Mouse (Mus musculus) megakaryocyte, embryonic 14.5 days (primary cell): Measurements from ENCODE around the gene Mef2c.

Experiments used
- FLI1 ChIP-seq: IDR thresholded peaks from 2 replicates; pipeline ENCODE4 v1.6.1; 2012; ENCODE audit warnings: low read length, inconsistent platforms, mixed read lengths
- GATA1 ChIP-seq: IDR thresholded peaks from 3 replicates; pipeline ENCODE4 v1.6.1; 2012; ENCODE audit warnings: mixed read lengths, low read length, inconsistent platforms, borderline replicate concordance

- TF ChIP-seq GATA1, result no peak
- TF ChIP-seq FLI1, result no peak
Measured at GRCm38 (mm10) chr13:83480388-83480787, 23.4 kb upstream of the Mef2c start.
